Comparison of ENCODE assay signal across 8 mouse cellular contexts in genomic region chr5:36530129-36530751, GRCm38 (mm10). TPM values are rescaled to one million over a fixed set of nuclear protein-coding genes. Genes with fewer than 3 reads are reported as not detected.
DNase-seq lines count a peak whose midpoint lies in the region; ATAC-seq and TF ChIP-seq lines count a peak whose summit lies in the region.

No protein-coding gene starts in this region.

- no peaks in the 10 kb centered on the region for H3K9me3 ChIP-seq in heart, embryonic 10.5 days
- no peaks in the 10 kb centered on the region for H3K9me3 ChIP-seq in kidney, embryonic 15.5 days (replicated peaks)
- H3K9me3 ChIP-seq in limb, embryonic 15.5 days: no peaks in the 10 kb centered on the region
- H3K9me3 ChIP-seq in midbrain, postnatal 0 days (ENCODE audit: low read length): no peaks in the 10 kb centered on the region

- H3K36me3 ChIP-seq in heart, embryonic 10.5 days: no peaks in the 10 kb centered on the region
- H3K36me3 ChIP-seq in kidney, embryonic 15.5 days: no peaks in the 10 kb centered on the region
- no peaks in the 10 kb centered on the region for H3K36me3 ChIP-seq in limb, embryonic 15.5 days
- H3K36me3 ChIP-seq in midbrain, postnatal 0 days (ENCODE audit: insufficient read depth, low read length): no peaks in the 10 kb centered on the region

- H3K4me3 ChIP-seq in heart, embryonic 10.5 days: peak overlapping the region; percentile 83
- H3K4me3 ChIP-seq in kidney, embryonic 15.5 days (replicated peaks): peak overlapping the region; percentile 71
- peak overlapping the region; percentile 95 for H3K4me3 ChIP-seq in limb, embryonic 15.5 days
- peak overlapping the region; percentile 79 for H3K4me3 ChIP-seq in midbrain, postnatal 0 days (ENCODE audit: low read depth, low read length)

- peaks cover 39% of the 10 kb centered on the region for H3K4me1 ChIP-seq in heart, embryonic 10.5 days
- peaks cover 47% of the 10 kb centered on the region for H3K4me1 ChIP-seq in kidney, embryonic 15.5 days
- peaks cover 21% of the 10 kb centered on the region for H3K4me1 ChIP-seq in limb, embryonic 15.5 days
- H3K4me1 ChIP-seq in midbrain, postnatal 0 days (ENCODE audit: insufficient read depth, low read length): peaks cover 7% of the 10 kb centered on the region; the same call in 1 of the 2 replicates

- peak; percentile 91 for ATAC-seq in erythroblast, adult 5-6 weeks (replicated peaks; ENCODE audit: low FRiP score, poor library complexity, severe bottlenecking)
- peak; percentile 94 for ATAC-seq in kidney, embryonic 15.5 days (replicated peaks; ENCODE audit: low FRiP score)
- peak; percentile 95 for ATAC-seq in limb, embryonic 15.5 days (ENCODE audit: insufficient number of reproducible peaks, low FRiP score, low TSS enrichment, low read depth)
- ATAC-seq in midbrain, postnatal 0 days (ENCODE audit: low FRiP score): peak; percentile 94

- TF ChIP-seq CTCF in brain, embryonic 14.5 days (IDR thresholded peaks at IDR 0.05; ENCODE audit: borderline replicate concordance, extremely low read depth, insufficient read depth, insufficient read length): no peak
- no peak; the same call in 1 of the 2 replicates for TF ChIP-seq CTCF in midbrain, postnatal 0 days (IDR thresholded peaks at IDR 0.05)

- no peak for TF ChIP-seq POLR2A in brain, embryonic 14.5 days (IDR thresholded peaks at IDR 0.05; ENCODE audit: borderline replicate concordance, extremely low read depth, insufficient read depth, insufficient read length, poor library complexity, severe bottlenecking)

- H3K27me3 ChIP-seq in heart, embryonic 10.5 days (ENCODE audit: insufficient read depth, poor library complexity, severe bottlenecking): no peaks in the 10 kb centered on the region
- no peaks in the 10 kb centered on the region for H3K27me3 ChIP-seq in kidney, embryonic 15.5 days
- no peaks in the 10 kb centered on the region for H3K27me3 ChIP-seq in limb, embryonic 15.5 days
- no peaks in the 10 kb centered on the region for H3K27me3 ChIP-seq in midbrain, postnatal 0 days (ENCODE audit: insufficient read depth, low read length)

- peak overlapping the region; percentile 78 for H3K9ac ChIP-seq in kidney, embryonic 15.5 days
- H3K9ac ChIP-seq in limb, embryonic 15.5 days: peak overlapping the region; percentile 90
- H3K9ac ChIP-seq in midbrain, postnatal 0 days (replicated peaks; ENCODE audit: low read length, poor library complexity, severe bottlenecking): peak overlapping the region; percentile 86

- under 1% methylated on average over 28 of the region's 28 CpGs for WGBS in heart, embryonic 10.5 days
- under 1% methylated on average over 28 of the region's 28 CpGs for WGBS in kidney, embryonic 15.5 days
- WGBS in limb, embryonic 15.5 days: under 1% methylated on average over 28 of the region's 28 CpGs
- under 1% methylated on average over 28 of the region's 28 CpGs for WGBS in midbrain, postnatal 0 days

- peak; percentile 56 to 65 for DNase-seq in B cell, adult 2 months
- DNase-seq in brain, embryonic 14.5 days (ENCODE audit: low read depth): peak; percentile 97
- peak; percentile 98 for DNase-seq in heart, embryonic 10.5 days (ENCODE audit: low spot score)
- DNase-seq in midbrain, postnatal 0 days (ENCODE audit: low spot score): peak; percentile 95
- DNase-seq in spleen, postnatal 10 days (ENCODE audit: low spot score in 2 of 2): peak; percentile 78 to 89

- H3K4me2 ChIP-seq in kidney, embryonic 15.5 days: peak overlapping the region; percentile 69
- peak overlapping the region; percentile 74 for H3K4me2 ChIP-seq in limb, embryonic 15.5 days
- H3K4me2 ChIP-seq in midbrain, postnatal 0 days (ENCODE audit: low read depth, low read length, poor library complexity, severe bottlenecking): peak overlapping the region; percentile 52

- peak overlapping the region; percentile 90 for H3K27ac ChIP-seq in heart, embryonic 10.5 days
- H3K27ac ChIP-seq in kidney, embryonic 15.5 days: peak overlapping the region; percentile 77
- H3K27ac ChIP-seq in limb, embryonic 15.5 days: peak overlapping the region; percentile 84
- peak overlapping the region; percentile 88 for H3K27ac ChIP-seq in midbrain, postnatal 0 days (ENCODE audit: low read depth, low read length)

RNA-seq across cellular contexts. Expression of gene Ccdc96, which starts 45.9 kb away (rescaled TPM):
- 2.1 and 3.4 TPM in 2 replicates for polyA plus RNA-seq in brain, embryonic 14.5 days (2012; rRNA removed)
- not detected in 2 replicates for total RNA-seq in erythroblast, adult 5-6 weeks (2015; ENCODE audit: low replicate concordance)
- total RNA-seq in erythroblast, adult 5-6 weeks (2017; ENCODE audit: low replicate concordance): 0.84 TPM in 1 of 2 replicates, not detected in the other
- polyA plus RNA-seq in heart, embryonic 10.5 days (2016; fragmentation: Nextera tagmentation; extraction: Ambion mirVana): 0.33 and 0.62 TPM in 2 replicates
- polyA plus RNA-seq in kidney, embryonic 15.5 days (2015; fragmentation: Nextera tagmentation; extraction: Ambion mirVana): 0.66 and 0.90 TPM in 2 replicates
- polyA plus RNA-seq in limb, embryonic 15.5 days (2015; fragmentation: Nextera tagmentation; extraction: Ambion mirVana): 0.10 and 0.14 TPM in 2 replicates
- 2.1 and 3.2 TPM in 2 replicates for total RNA-seq in midbrain, postnatal 0 days (2014; rRNA removed)
- polyA plus RNA-seq in midbrain, postnatal 0 days (2015; fragmentation: Nextera tagmentation; extraction: Ambion mirVana): 1.7 and 2.3 TPM in 2 replicates

RNA-seq across cellular contexts. Expression of gene Tada2b, which starts 46.2 kb away (rescaled TPM):
- polyA plus RNA-seq in brain, embryonic 14.5 days (2012; rRNA removed): 16.9 and 19.8 TPM in 2 replicates
- 4.8 and 6.5 TPM in 2 replicates for total RNA-seq in erythroblast, adult 5-6 weeks (2015; ENCODE audit: low replicate concordance)
- 2.3 and 9.6 TPM in 2 replicates for total RNA-seq in erythroblast, adult 5-6 weeks (2017; ENCODE audit: low replicate concordance)
- 1.2 and 1.9 TPM in 2 replicates for polyA plus RNA-seq in heart, embryonic 10.5 days (2016; fragmentation: Nextera tagmentation; extraction: Ambion mirVana)
- 1.8 and 2.1 TPM in 2 replicates for polyA plus RNA-seq in kidney, embryonic 15.5 days (2015; fragmentation: Nextera tagmentation; extraction: Ambion mirVana)
- 2.1 TPM in 2 replicates for polyA plus RNA-seq in limb, embryonic 15.5 days (2015; fragmentation: Nextera tagmentation; extraction: Ambion mirVana)
- total RNA-seq in midbrain, postnatal 0 days (2014; rRNA removed): 26.9 and 27.3 TPM in 2 replicates
- 3.1 and 3.5 TPM in 2 replicates for polyA plus RNA-seq in midbrain, postnatal 0 days (2015; fragmentation: Nextera tagmentation; extraction: Ambion mirVana)

Comparison
In these comparisons a context has a peak if more than half of its experiments do, and no peak if none do; other contexts are left out.
1. Peak in every context shown above with its lines: DNase-seq, ATAC-seq, H3K4me3 ChIP-seq and H3K27ac ChIP-seq.